Mouse (Mus musculus) E14TG2a.4 (cell line): ENCODE measurements around the gene Nbdy.

Experiments used
- H3K27me3 ChIP-seq: 2 replicates; pipeline ENCODE4 v1.6.1; 2014; ENCODE audit warnings: low read length, control low read depth; ENCODE audit not compliant: insufficient read depth
- H3K36me3 ChIP-seq: 2 replicates; pipeline ENCODE4 v1.6.1; 2014; ENCODE audit warnings: low read length, control low read depth; ENCODE audit not compliant: insufficient read depth
- H3K4me1 ChIP-seq: replicated peaks from 2 replicates; pipeline ENCODE4 v1.6.1; 2014; ENCODE audit warnings: low read depth, low read length, control low read depth
- H3K4me3 ChIP-seq: replicated peaks from 2 replicates; pipeline ENCODE4 v1.5.1; 2014; ENCODE audit warnings: mild to moderate bottlenecking, low read length
- H3K9me3 ChIP-seq: 2 replicates; pipeline ENCODE4 v1.6.1; 2014; ENCODE audit warnings: low read length, control low read depth
- CTCF ChIP-seq: conservative IDR thresholded peaks from 2 replicates; pipeline ENCODE4 v1.5.1; 2014; ENCODE audit warnings: low read length
- NANOG ChIP-seq: IDR thresholded peaks from 2 replicates; pipeline ENCODE4 v1.6.1; 2014; ENCODE audit warnings: borderline replicate concordance, low read length, mixed read lengths
- POU5F1 ChIP-seq: IDR thresholded peaks from 2 replicates; pipeline ENCODE4 v1.6.1; 2014; ENCODE audit warnings: low read length, borderline replicate concordance

Gene Nbdy

GRCm38 (mm10) chrX:153723110-153723916, at the start of gene Nbdy:
Gene Nbdy (plus strand): TSS chrX:153723590.
- H3K27me3 ChIP-seq, result no peaks in the 10 kb centered on the region
- peaks cover 8% of the 10 kb centered on the region for H3K4me1 ChIP-seq
- H3K4me3 ChIP-seq, result peak within 1 kb of the TSS; percentile 81
- no peaks in the 10 kb centered on the region for H3K9me3 ChIP-seq
- peaks cover 8% of the 10 kb centered on the region for H3K36me3 ChIP-seq
- TF ChIP-seq POU5F1, result no peak
- no peak for TF ChIP-seq CTCF
- no peak for TF ChIP-seq NANOG

GRCm38 (mm10) chrX:153695782-153696395, 27.5 kb upstream of the Nbdy start, which contains the start of gene Kctd12b:
Gene Kctd12b (minus strand): TSS chrX:153696391.
- Histone ChIP-seq H3K36me3 (no peaks in the 10 kb centered on the region), H3K9me3 (no peaks in the 10 kb centered on the region), H3K4me1 (peaks cover 18% of the 10 kb centered on the region; the same call in 1 of the 2 replicates), H3K4me3 (no peak within 1 kb of the TSS), H3K27me3 (no peaks in the 10 kb centered on the region)
- TF ChIP-seq CTCF, result no peak
- TF ChIP-seq POU5F1, result no peak
- TF ChIP-seq NANOG, result no peak

GRCm38 (mm10) chrX:153700463-153700862, 22.9 kb upstream of the Nbdy start:
- no peak for TF ChIP-seq CTCF
- TF ChIP-seq POU5F1, result no peak
- TF ChIP-seq NANOG, result no peak
- no peak overlapping the region for H3K4me3 ChIP-seq
- no peaks in the 10 kb centered on the region for H3K27me3 ChIP-seq
- H3K36me3 ChIP-seq, result no peaks in the 10 kb centered on the region
- 0 out of 2 replicates have a peak, but pooled peaks cover 7% of the 10 kb centered on the region for H3K4me1 ChIP-seq
- H3K9me3 ChIP-seq, result no peaks in the 10 kb centered on the region

- H3K9me3 ChIP-seq, result no peaks in the 10 kb centered on the region
- no peak overlapping the region for H3K4me3 ChIP-seq
- no peaks in the 10 kb centered on the region for H3K27me3 ChIP-seq
- no peaks in the 10 kb centered on the region for H3K36me3 ChIP-seq
- no peaks in the 10 kb centered on the region for H3K4me1 ChIP-seq
- TF ChIP-seq CTCF, result no peak
- TF ChIP-seq NANOG, result no peak
- no peak for TF ChIP-seq POU5F1
Observed at GRCm38 (mm10) chrX:153707735-153708134, 15.7 kb upstream of the Nbdy start.

GRCm38 (mm10) chrX:153716716-153717115, 6.7 kb upstream of the Nbdy start:
- H3K27me3 ChIP-seq, result no peaks in the 10 kb centered on the region
- H3K36me3 ChIP-seq, result no peaks in the 10 kb centered on the region
- H3K9me3 ChIP-seq, result no peaks in the 10 kb centered on the region
- TF ChIP-seq CTCF, result no peak
- no peak for TF ChIP-seq POU5F1
- TF ChIP-seq NANOG, result no peak
- H3K4me3 ChIP-seq, result no peak overlapping the region
- H3K4me1 ChIP-seq, result no peaks in the 10 kb centered on the region

GRCm38 (mm10) chrX:153719602-153720001, 3.8 kb upstream of the Nbdy start:
- no peaks in the 10 kb centered on the region for H3K4me1 ChIP-seq
- H3K27me3 ChIP-seq, result no peaks in the 10 kb centered on the region
- H3K36me3 ChIP-seq, result no peaks in the 10 kb centered on the region
- no peaks in the 10 kb centered on the region for H3K9me3 ChIP-seq
- no peak overlapping the region for H3K4me3 ChIP-seq
- TF ChIP-seq POU5F1 (no peak), NANOG (no peak), CTCF (peak; percentile 38)

GRCm38 (mm10) chrX:153724400-153724799, 1.0 kb downstream of the Nbdy start:
- H3K9me3 ChIP-seq, result no peaks in the 10 kb centered on the region
- peaks cover 11% of the 10 kb centered on the region for H3K36me3 ChIP-seq
- TF ChIP-seq CTCF, result no peak
- no peak for TF ChIP-seq NANOG
- no peak for TF ChIP-seq POU5F1
- H3K4me1 ChIP-seq, result peaks cover 8% of the 10 kb centered on the region
- no peaks in the 10 kb centered on the region for H3K27me3 ChIP-seq
- H3K4me3 ChIP-seq, result peak overlapping the region; percentile 81

- H3K27me3 ChIP-seq, result no peaks in the 10 kb centered on the region
- no peaks in the 10 kb centered on the region for H3K9me3 ChIP-seq
- peaks cover 53% of the 10 kb centered on the region for H3K36me3 ChIP-seq
- H3K4me3 ChIP-seq, result no peak overlapping the region
- H3K4me1 ChIP-seq, result no peaks in the 10 kb centered on the region
- no peak for TF ChIP-seq NANOG
- TF ChIP-seq CTCF, result no peak
- no peak for TF ChIP-seq POU5F1
Observed at GRCm38 (mm10) chrX:153735697-153736096, 12.3 kb downstream of the Nbdy start.

GRCm38 (mm10) chrX:153742493-153742892, 19.1 kb downstream of the Nbdy start:
- Histone ChIP-seq H3K27me3 (no peaks in the 10 kb centered on the region), H3K4me1 (no peaks in the 10 kb centered on the region), H3K9me3 (no peaks in the 10 kb centered on the region), H3K36me3 (peaks cover 11% of the 10 kb centered on the region; the same call in 1 of the 2 replicates), H3K4me3 (no peak overlapping the region)
- TF ChIP-seq NANOG (no peak), CTCF (no peak), POU5F1 (no peak)

GRCm38 (mm10) chrX:153749230-153749629, 25.8 kb downstream of the Nbdy start:
- Histone ChIP-seq H3K4me3 (no peak overlapping the region), H3K27me3 (no peaks in the 10 kb centered on the region), H3K4me1 (no peaks in the 10 kb centered on the region), H3K36me3 (no peaks in the 10 kb centered on the region), H3K9me3 (no peaks in the 10 kb centered on the region)
- TF ChIP-seq CTCF, result peak; percentile 46
- TF ChIP-seq POU5F1, result no peak
